Mouse (Mus musculus) intestine, embryonic 15.5 days (tissue): ENCODE results near the gene C1qtnf3. TPM values are rescaled to one million over a fixed set of nuclear protein-coding genes. Genes with fewer than 3 reads are reported as not detected.

Experiments used
- ATAC-seq: fragments of 200-750 bp; cut with Nextera tagmentation; 2 replicates; pipeline ENCODE4 v1.8.0; 2017; ENCODE audit warnings: moderate TSS enrichment, moderate library complexity
- H3K27ac ChIP-seq: fragments of 300-500 bp; sonication (generic); 2 replicates; pipeline ENCODE4 v1.5.1; 2015; ENCODE audit warnings: mild to moderate bottlenecking, inconsistent platforms
- H3K27me3 ChIP-seq: fragments of 300-500 bp; sonication (generic); replicated peaks from 2 replicates; pipeline ENCODE4 v1.6.1; 2015; ENCODE audit warnings: inconsistent platforms
- H3K36me3 ChIP-seq: fragments of 300-500 bp; sonication (generic); 2 replicates; pipeline ENCODE4 v1.6.1; 2015; ENCODE audit warnings: inconsistent platforms
- H3K4me1 ChIP-seq: fragments of 300-500 bp; sonication (generic); replicated peaks from 2 replicates; pipeline ENCODE4 v1.6.1; 2015; ENCODE audit warnings: inconsistent platforms
- H3K4me2 ChIP-seq: fragments of 300-500 bp; sonication (generic); replicated peaks from 2 replicates; pipeline ENCODE4 v1.6.1; 2015; ENCODE audit warnings: mild to moderate bottlenecking, inconsistent platforms
- H3K4me3 ChIP-seq: fragments of 300-500 bp; sonication (generic); replicated peaks from 2 replicates; pipeline ENCODE4 v1.5.1; 2015; ENCODE audit warnings: inconsistent platforms
- H3K9ac ChIP-seq: fragments of 300-500 bp; sonication (generic); 2 replicates; pipeline ENCODE4 v1.6.1; 2015; ENCODE audit warnings: inconsistent platforms
- H3K9me3 ChIP-seq: fragments of 300-500 bp; sonication (generic); 2 replicates; pipeline ENCODE4 v1.6.1; 2016; ENCODE audit warnings: inconsistent platforms
- WGBS: fragments of 180-500 bp; shearing (Covaris S2); methylation state at CpG from one replicate; pipeline ENCODE4 v1.1.7; 2015; 5-methylcytosine and 5-hydroxymethylcytosine counted together
- polyA plus RNA-seq: library from polyadenylated mRNA; unstranded; fragments of >200 nt; fragmentation: Nextera tagmentation; extraction: Ambion mirVana; gene quantifications from 2 replicates; pipeline ENCODE4 v1.2.1, GENCODE M21; 2015

C1qtnf3 gene
- 2.2 and 2.6 TPM in 2 replicates for polyA plus RNA-seq

DNA sequence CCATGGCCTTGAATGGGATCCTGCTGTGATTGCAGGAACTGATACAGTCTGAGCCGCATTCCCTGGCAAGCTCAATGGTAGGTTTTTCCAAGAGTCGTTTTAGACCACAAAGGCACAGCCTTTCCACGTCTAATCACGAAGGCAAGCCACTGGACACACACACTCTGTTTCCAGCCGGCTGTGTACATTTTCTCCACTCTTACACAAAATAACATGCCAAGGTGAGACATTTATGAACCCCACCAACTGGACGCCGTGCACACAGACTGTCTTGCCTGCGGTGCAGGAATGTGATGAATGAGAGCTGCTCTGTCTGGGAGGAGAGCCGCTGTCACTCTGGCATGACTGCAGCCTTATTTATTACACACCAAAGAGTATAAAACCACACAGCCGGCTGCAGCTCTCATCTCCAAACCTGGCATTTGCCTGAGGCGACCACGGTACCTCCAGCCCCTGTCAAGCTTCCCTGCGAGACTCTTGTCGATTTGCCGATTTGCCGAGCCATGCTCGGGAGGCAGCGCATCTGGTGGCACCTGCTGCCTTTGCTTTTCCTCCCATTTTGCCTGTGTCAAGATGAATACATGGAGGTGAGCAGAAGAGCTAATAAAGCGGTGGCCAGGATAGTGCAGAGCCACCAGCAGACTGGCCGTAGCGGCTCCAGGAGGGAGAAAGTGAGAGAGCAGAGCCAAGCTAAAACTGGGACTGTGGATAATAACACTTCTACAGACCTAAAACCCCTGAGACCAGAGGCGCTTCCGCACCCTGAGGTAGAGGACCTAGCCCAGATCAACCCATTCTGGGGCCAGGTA, at the start of gene C1qtnf3:
TSS of gene C1qtnf3 (plus strand) at position 382 of the 809 bp plus-strand sequence.
- H3K9ac ChIP-seq, result no peak within 1 kb of the TSS
- 59% methylated on average over 23 of the region's 23 CpGs for WGBS
- H3K4me1 ChIP-seq, result no peaks in the 10 kb centered on the region
- H3K4me3 ChIP-seq, result no peak within 1 kb of the TSS
- H3K36me3 ChIP-seq, result no peaks in the 10 kb centered on the region
- H3K9me3 ChIP-seq, result no peaks in the 10 kb centered on the region
- no peak within 1 kb of the TSS for H3K27ac ChIP-seq
- ATAC-seq, result no peak
- H3K4me2 ChIP-seq, result 0 out of 2 replicates have a peak within 1 kb of the TSS, but pooled peaks have one; percentile 0
- H3K27me3 ChIP-seq, result no peaks in the 10 kb centered on the region

DNA sequence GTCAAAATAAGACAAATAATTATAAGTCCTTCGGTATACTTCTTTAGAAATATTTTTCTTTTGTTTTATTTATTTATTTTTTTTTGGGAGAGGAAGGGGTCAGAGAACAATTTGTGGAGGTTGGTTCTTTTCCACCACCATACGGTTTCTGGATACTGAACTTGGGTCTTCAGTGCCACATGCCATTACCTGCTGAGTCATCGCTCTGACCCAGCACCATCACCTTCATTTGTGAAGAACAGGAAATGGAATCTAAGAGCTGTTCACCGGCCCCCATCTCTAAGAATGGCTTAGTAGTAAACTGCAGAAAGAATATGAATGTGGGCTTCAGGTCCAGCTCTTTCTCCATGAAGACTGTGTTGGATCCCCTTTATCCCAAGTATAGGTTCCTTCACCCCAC, 49.8 kb upstream of the C1qtnf3 start:
- 71% methylated on average over 4 of the region's 4 CpGs for WGBS
- ATAC-seq, result no peak

DNA sequence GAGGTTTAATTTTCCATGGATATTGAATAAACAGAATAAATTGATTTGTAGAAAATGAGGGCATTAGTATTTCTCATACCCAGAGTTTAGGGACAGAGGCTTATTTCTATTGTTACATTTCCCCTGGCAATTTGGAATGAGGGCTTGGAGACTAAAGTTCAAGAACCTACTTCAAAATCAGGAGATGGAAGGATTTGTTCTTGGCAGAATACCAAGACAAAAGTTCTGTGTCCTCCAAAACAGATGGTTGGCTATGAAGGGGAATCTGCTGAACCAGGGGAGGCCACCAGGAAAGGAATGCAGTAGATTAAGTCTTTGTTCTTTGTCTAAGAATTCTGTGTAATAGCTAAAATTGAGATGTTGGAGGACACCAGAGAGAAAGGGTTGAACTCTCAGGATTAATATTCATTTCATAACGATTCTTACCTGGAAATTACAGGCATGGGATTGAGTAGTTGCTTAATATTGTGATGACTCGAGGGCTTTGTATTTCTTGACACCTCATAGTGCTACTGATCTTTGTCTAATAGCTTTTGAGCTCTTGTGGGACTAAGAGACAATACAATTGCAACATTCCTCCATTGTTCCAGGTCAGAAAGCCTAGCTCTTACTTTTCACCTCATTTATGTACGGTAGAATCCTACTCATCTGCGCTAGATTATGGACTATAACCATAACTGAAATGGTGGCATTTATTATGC, 35.4 kb upstream of the C1qtnf3 start:
- Histone ChIP-seq H3K9ac (no peak overlapping the region), H3K27me3 (no peaks in the 10 kb centered on the region), H3K4me2 (no peak overlapping the region), H3K36me3 (no peaks in the 10 kb centered on the region), H3K4me3 (no peak overlapping the region), H3K9me3 (no peaks in the 10 kb centered on the region), H3K27ac (no peak overlapping the region), H3K4me1 (no peaks in the 10 kb centered on the region)
- no peak for ATAC-seq
- 77% methylated on average over 4 of the region's 4 CpGs for WGBS

More for the DNA sequence above, 49.8 kb upstream of the C1qtnf3 start:
- no peak overlapping the region for H3K4me3 ChIP-seq
- no peaks in the 10 kb centered on the region for H3K36me3 ChIP-seq
- H3K9me3 ChIP-seq, result no peaks in the 10 kb centered on the region
- no peaks in the 10 kb centered on the region for H3K4me1 ChIP-seq
- H3K4me2 ChIP-seq, result no peak overlapping the region
- no peak overlapping the region for H3K27ac ChIP-seq
- H3K9ac ChIP-seq, result no peak overlapping the region
- no peaks in the 10 kb centered on the region for H3K27me3 ChIP-seq

DNA sequence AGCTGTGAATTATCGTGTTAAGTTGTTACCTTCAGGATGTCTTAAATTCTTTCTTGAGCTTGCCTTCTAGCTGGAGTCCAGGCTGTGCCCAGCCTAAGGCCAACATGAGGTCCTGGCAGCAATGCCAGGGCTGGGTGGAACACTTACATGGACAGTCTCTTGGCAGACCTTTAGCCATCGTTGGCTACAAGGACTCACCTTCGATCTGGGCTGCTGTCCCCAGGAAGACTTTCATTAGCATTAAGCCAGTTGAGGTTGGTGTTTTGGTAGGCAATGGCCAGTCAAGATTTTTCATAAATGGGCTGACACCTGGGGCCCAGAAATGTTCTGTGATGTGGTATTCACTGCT, 34.8 kb upstream of the C1qtnf3 start:
- no peaks in the 10 kb centered on the region for H3K27me3 ChIP-seq
- H3K9ac ChIP-seq, result no peak overlapping the region
- WGBS, result 92% methylated on average over 3 of the region's 3 CpGs

DNA sequence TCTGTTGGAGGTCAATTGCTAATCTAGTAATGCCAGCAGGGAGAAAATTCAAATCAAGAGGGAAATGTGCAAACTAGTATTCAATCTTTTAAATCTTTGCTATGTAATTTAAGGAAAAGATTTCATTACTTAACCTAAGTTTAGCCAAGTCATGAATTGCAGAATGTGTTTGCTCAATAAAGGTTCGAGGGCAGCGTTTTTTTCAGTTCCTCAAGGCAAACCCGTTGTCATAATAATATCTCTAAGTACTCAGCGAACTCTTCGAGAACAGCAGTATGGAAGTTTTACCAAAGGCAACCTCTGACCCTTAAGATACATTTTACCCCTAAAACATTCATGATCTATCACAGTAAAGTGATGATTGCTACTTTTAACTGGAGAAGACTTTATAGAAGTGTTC, 31.9 kb upstream of the C1qtnf3 start:
- Histone ChIP-seq H3K9ac (no peak overlapping the region), H3K4me1 (no peaks in the 10 kb centered on the region), H3K27ac (no peak overlapping the region), H3K27me3 (no peaks in the 10 kb centered on the region), H3K4me3 (no peak overlapping the region), H3K36me3 (no peaks in the 10 kb centered on the region), H3K4me2 (no peak overlapping the region), H3K9me3 (no peaks in the 10 kb centered on the region)
- ATAC-seq, result no peak
- 65% methylated on average over 5 of the region's 5 CpGs for WGBS

More for the DNA sequence above, 34.8 kb upstream of the C1qtnf3 start:
- H3K27ac ChIP-seq, result no peak overlapping the region
- H3K4me1 ChIP-seq, result no peaks in the 10 kb centered on the region
- no peak for ATAC-seq
- no peaks in the 10 kb centered on the region for H3K36me3 ChIP-seq
- H3K4me2 ChIP-seq, result no peak overlapping the region
- no peaks in the 10 kb centered on the region for H3K9me3 ChIP-seq
- no peak overlapping the region for H3K4me3 ChIP-seq

DNA sequence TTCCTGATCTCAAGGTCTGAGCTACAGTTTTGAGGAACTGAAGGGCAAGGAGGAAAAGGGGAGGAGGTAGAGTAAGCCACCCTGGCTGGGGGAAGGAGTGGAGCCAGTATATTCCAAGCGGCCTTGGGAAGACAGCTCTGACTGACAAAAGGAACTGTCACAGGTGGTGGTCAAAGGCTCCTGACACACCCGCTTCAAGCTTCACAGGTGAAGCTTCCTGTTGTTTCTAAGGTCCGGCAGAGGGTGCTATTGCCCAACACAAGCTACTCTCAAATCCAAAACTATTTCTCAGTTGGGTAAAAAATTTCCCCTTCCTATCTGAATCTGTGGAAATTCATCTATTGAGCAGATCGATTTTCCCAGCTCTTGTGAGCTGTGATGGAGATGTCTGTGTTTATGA, 31.1 kb upstream of the C1qtnf3 start:
- Histone ChIP-seq H3K9me3 (no peaks in the 10 kb centered on the region), H3K9ac (no peak overlapping the region), H3K4me3 (no peak overlapping the region), H3K27me3 (no peaks in the 10 kb centered on the region), H3K36me3 (no peaks in the 10 kb centered on the region), H3K4me2 (no peak overlapping the region), H3K27ac (no peak overlapping the region), H3K4me1 (no peaks in the 10 kb centered on the region)
- peak; percentile 78 for ATAC-seq
- WGBS, result 22% methylated on average over 4 of the region's 4 CpGs

DNA sequence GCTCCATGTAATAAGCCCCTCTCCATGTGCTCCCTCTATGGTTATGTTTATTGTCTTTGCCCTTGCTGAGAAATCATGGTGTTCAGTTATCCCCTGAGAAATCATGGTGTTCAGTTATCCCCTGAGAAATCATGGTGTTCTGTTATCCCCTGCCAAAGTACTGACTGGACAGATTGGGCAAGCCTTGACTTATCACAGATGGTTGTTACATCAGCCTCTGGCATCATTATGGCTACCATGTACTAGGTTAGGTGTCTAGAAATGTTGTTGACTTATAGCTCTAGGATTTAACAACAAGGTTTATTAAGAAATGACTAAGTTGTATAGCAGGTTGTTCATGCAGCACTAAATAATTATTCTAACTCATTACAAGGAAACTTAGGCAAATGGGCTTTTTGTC, 30.1 kb upstream of the C1qtnf3 start:
- no peaks in the 10 kb centered on the region for H3K27me3 ChIP-seq
- no peak for ATAC-seq
- no peaks in the 10 kb centered on the region for H3K36me3 ChIP-seq
- H3K4me3 ChIP-seq, result no peak overlapping the region
- no peaks in the 10 kb centered on the region for H3K4me1 ChIP-seq
- H3K4me2 ChIP-seq, result no peak overlapping the region
- no peaks in the 10 kb centered on the region for H3K9me3 ChIP-seq
- no peak overlapping the region for H3K27ac ChIP-seq
- no peak overlapping the region for H3K9ac ChIP-seq

DNA sequence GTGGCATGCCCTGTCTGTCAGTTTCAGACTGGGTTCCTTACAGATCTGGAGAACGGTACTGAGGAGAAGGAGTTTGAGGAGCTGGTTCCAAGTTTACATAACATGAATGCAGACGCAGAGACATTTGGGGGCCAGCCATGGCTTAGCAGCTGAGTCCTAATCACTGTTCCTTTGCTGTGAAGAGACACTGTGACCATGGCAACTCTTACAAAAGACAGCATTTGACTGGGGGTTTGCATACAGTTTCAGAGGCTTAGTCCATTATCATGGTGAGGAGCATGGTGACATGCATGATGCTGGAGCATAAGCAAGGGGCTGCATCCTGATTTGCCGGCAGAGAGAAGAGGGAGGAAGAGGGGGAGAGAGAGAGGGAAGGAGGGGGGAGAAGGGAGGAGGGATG, 29.6 kb upstream of the C1qtnf3 start:
- H3K27ac ChIP-seq, result no peak overlapping the region
- 52% methylated on average over 3 of the region's 3 CpGs for WGBS
- ATAC-seq, result no peak

DNA sequence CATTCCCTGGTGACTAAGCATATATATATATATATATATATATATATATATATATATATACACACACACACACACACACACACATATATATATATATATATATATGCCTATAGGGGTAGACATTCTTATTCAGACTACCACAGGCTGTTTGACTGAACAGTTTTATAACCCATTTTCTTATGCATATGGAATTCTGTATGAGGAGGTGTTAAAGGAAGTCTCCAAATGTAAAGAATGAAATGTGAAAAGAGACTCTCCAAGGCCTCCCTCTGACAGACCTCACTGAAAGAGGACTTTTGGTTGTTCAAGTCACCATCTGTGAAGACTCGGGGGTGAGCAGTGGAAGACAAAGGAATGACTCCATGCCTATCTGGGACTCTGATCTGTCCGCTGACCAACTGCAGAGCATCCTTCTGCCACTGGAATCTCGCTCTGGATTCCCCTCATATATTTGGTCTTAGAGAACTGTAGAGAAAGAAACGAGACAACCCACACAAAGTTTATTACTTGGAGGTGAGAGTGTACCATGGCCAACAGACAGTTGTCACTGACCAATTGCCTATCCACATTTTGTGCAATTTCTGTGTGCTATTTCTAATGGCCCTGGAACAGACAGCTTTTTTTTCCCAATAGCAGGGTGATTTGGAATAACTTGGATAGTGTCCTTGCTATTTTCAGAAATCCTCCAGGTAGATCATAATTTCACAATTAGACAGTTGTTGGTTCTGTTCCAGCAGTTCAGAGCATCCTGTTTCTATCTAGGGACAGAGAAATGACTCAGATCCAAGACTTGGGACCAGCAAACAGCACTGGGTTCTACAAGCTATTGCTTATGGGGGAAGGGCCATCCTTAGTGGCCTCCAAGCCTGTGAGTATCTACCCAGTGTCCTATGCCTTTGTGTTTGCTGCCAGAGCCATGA, 28.8 kb upstream of the C1qtnf3 start:
- Histone ChIP-seq H3K27me3 (no peaks in the 10 kb centered on the region), H3K4me3 (no peak overlapping the region), H3K27ac (no peak overlapping the region), H3K4me2 (no peak overlapping the region), H3K9ac (no peak overlapping the region), H3K4me1 (no peaks in the 10 kb centered on the region), H3K9me3 (no peaks in the 10 kb centered on the region), H3K36me3 (no peaks in the 10 kb centered on the region)
- WGBS, result 72% methylated on average over 4 of the region's 4 CpGs
- ATAC-seq, result no peak

More for the DNA sequence above, 29.6 kb upstream of the C1qtnf3 start:
- Histone ChIP-seq H3K9ac (no peak overlapping the region), H3K4me1 (no peaks in the 10 kb centered on the region), H3K4me2 (no peak overlapping the region), H3K36me3 (no peaks in the 10 kb centered on the region), H3K9me3 (no peaks in the 10 kb centered on the region), H3K4me3 (no peak overlapping the region), H3K27me3 (no peaks in the 10 kb centered on the region)

DNA sequence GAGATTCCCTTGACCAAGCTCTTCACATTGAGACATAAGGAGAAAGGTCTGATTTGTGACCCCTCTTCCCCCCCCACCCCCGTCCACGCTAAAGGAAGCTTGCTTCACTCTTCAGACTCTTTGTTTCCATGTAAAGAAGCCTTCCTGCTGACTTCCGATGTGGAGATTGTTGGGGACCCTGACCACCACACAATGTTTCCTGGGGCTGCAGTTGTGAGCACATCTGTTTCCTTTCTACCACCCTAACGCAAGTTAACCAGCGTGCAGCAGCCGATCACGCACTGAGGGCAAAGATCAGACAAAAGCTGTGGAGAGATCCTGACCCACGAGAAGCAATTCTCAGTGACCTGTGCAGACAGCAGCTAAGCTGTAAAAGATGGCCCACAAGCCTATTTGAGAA, 24.8 kb upstream of the C1qtnf3 start:
- no peaks in the 10 kb centered on the region for H3K27me3 ChIP-seq
- H3K9me3 ChIP-seq, result no peaks in the 10 kb centered on the region
- no peak overlapping the region for H3K9ac ChIP-seq
- 68% methylated on average over 8 of the region's 8 CpGs for WGBS
- H3K36me3 ChIP-seq, result no peaks in the 10 kb centered on the region
- H3K27ac ChIP-seq, result no peak overlapping the region
- H3K4me3 ChIP-seq, result no peak overlapping the region
- ATAC-seq, result no peak
- no peaks in the 10 kb centered on the region for H3K4me1 ChIP-seq
- no peak overlapping the region for H3K4me2 ChIP-seq

DNA sequence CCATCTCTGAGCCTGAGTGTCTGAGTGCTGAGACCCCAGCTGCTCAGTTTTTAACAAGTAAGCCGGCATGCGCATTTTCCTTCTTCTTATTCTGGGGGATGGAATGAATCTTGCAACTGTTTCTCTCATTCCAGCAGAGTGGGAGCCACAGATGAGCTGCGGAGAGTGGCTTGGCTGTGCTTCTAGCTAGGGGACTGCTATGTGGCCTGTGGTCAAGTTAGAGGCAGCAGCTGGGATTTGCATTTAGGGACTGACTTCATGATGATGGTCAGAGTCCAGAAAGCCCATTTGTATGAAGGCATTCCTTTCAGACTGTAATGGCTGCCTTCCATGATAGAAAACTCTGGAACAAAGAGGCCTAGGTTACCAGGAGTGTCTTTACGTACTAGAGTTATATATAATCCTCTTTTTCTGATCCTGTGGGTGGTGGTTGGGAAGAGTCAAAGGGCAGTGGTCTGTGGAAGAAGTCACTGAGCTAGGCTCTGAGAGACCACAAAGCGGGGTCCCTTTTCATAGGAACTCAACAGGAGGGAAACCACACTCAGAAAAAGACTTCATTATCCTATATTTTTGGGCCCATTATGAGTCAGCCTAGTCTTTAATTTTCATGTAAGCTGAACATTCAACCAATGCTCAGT, 23.4 kb upstream of the C1qtnf3 start:
- Histone ChIP-seq H3K9ac (no peak overlapping the region), H3K36me3 (no peaks in the 10 kb centered on the region), H3K9me3 (no peaks in the 10 kb centered on the region), H3K27me3 (no peaks in the 10 kb centered on the region), H3K4me2 (no peak overlapping the region), H3K4me1 (no peaks in the 10 kb centered on the region), H3K27ac (no peak overlapping the region), H3K4me3 (no peak overlapping the region)
- no peak for ATAC-seq
- 96% methylated on average over 5 of the region's 5 CpGs for WGBS

DNA sequence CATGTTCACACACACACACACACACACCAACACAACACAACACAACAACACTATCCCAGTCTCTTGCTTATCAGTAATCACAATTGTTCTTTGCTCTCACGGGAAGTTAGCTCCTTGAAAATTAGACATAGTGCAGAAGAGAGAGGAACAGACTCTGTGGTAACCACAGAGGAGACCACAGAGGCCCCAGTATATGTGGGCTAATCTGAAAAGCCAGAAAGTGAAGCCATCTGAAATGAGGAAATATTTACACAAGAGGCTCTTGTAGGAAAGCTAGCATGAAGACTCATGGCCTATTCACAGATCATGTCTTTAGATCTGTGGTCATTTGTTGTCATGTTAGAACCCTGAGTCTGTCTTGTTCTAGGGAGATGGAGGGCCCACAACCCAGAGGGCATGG, 18.2 kb upstream of the C1qtnf3 start:
- no peak for ATAC-seq

More for the DNA sequence above, 18.2 kb upstream of the C1qtnf3 start:
- H3K4me2 ChIP-seq, result no peak overlapping the region
- no peak overlapping the region for H3K27ac ChIP-seq
- no peaks in the 10 kb centered on the region for H3K4me1 ChIP-seq
- no peak overlapping the region for H3K4me3 ChIP-seq
- H3K9ac ChIP-seq, result no peak overlapping the region
- no peaks in the 10 kb centered on the region for H3K27me3 ChIP-seq
- no peaks in the 10 kb centered on the region for H3K9me3 ChIP-seq
- no peaks in the 10 kb centered on the region for H3K36me3 ChIP-seq
- WGBS, result 62% methylated on average over 1 of the region's 1 CpGs
